Mouse (Mus musculus) brown adipose tissue, adult 24 weeks (tissue): ENCODE results near the gene Zfp384. TPM values are rescaled to one million over a fixed set of nuclear protein-coding genes. Genes with fewer than 3 reads are reported as not detected.

Experiments
- H3K27ac ChIP-seq: fragments of 200-500 bp; replicated peaks from 2 replicates; pipeline ENCODE4 v1.5.1; 2012; ENCODE audit warnings: low read depth, mild to moderate bottlenecking, low read length
- H3K4me1 ChIP-seq: fragments of 200-500 bp; 2 replicates; pipeline ENCODE4 v1.6.1; 2012; ENCODE audit warnings: low read length, mixed read lengths; ENCODE audit not compliant: control insufficient read depth, insufficient read depth, insufficient read length
- H3K4me3 ChIP-seq: fragments of 200-500 bp; 2 replicates; pipeline ENCODE4 v1.5.1; 2012; ENCODE audit warnings: low read depth, mild to moderate bottlenecking, low read length, moderate library complexity; ENCODE audit not compliant: insufficient read depth
- polyA plus RNA-seq: library from polyadenylated mRNA; stranded (reverse); fragments of >200 nt; gene quantifications from 2 replicates; pipeline ENCODE4 v1.2.4, GENCODE M21; 2012; ENCODE audit not compliant: missing spikeins, insufficient read depth, insufficient read length

Zfp384 gene
- polyA plus RNA-seq, 1 experiment: 25.6 TPM

GRCm38 (mm10) chr6:125084424-125084823 lies 75.5 kb downstream of the Zfp384 start:
- no peak overlapping the region for H3K4me3 ChIP-seq
- no peak overlapping the region for H3K27ac ChIP-seq
- H3K4me1 ChIP-seq: peaks cover 4% of the 10 kb centered on the region

Other genes starting within 250 kb of the Zfp384 start
- 0.63 TPM in 1 of 2 replicates, not detected in the other for gene Eno2, start 239.5 kb upstream of the Zfp384 start, polyA plus RNA-seq
- not detected in 2 replicates for gene Lrrc23, start 229.4 kb upstream of the Zfp384 start, polyA plus RNA-seq
- 5.1 and 7.3 TPM in 2 replicates for gene Spsb2, start 200.5 kb upstream of the Zfp384 start, polyA plus RNA-seq
- gene Tpi1, start 194.8 kb upstream of the Zfp384 start, polyA plus RNA-seq: 519 and 573 TPM in 2 replicates
- 35.8 and 39.4 TPM in 2 replicates for gene Usp5, start 179.7 kb upstream of the Zfp384 start, polyA plus RNA-seq
- gene Cdca3, start 179.6 kb upstream of the Zfp384 start, polyA plus RNA-seq: 2.4 TPM in 1 of 2 replicates, not detected in the other
- not detected in 2 replicates for gene Gnb3, start 168.9 kb upstream of the Zfp384 start, polyA plus RNA-seq
- gene P3h3, start 151.4 kb upstream of the Zfp384 start, polyA plus RNA-seq: 2.7 and 3.8 TPM in 2 replicates
- 0.88 TPM in 1 of 2 replicates, not detected in the other for gene Gpr162, start 145.2 kb upstream of the Zfp384 start, polyA plus RNA-seq
- not detected in 2 replicates for gene Cd4, start 120.9 kb upstream of the Zfp384 start, polyA plus RNA-seq
- gene Lag3, start 97.4 kb upstream of the Zfp384 start, polyA plus RNA-seq: 12.2 and 15.1 TPM in 2 replicates
- 949 and 1,236 TPM in 2 replicates for gene Ptms, start 89.0 kb upstream of the Zfp384 start, polyA plus RNA-seq
- gene Mlf2, start 77.8 kb upstream of the Zfp384 start, polyA plus RNA-seq: 238 and 301 TPM in 2 replicates
- gene Cops7a, start 43.6 kb upstream of the Zfp384 start, polyA plus RNA-seq: 74.8 and 85.4 TPM in 2 replicates
- 0.54 TPM in 1 of 2 replicates, not detected in the other for gene Pianp, start 12.5 kb upstream of the Zfp384 start, polyA plus RNA-seq
- 32.1 and 34.0 TPM in 2 replicates for gene Ing4, start 30.6 kb downstream of the Zfp384 start, polyA plus RNA-seq
- gene Acrbp, start 40.5 kb downstream of the Zfp384 start, polyA plus RNA-seq: 5.1 and 5.5 TPM in 2 replicates
- gene Lpar5, start 58.8 kb downstream of the Zfp384 start, polyA plus RNA-seq: not detected in 2 replicates
- 73.3 and 90.8 TPM in 2 replicates for gene Chd4, start 86.8 kb downstream of the Zfp384 start, polyA plus RNA-seq
- 10.0 and 16.0 TPM in 2 replicates for gene Nop2, start 122.8 kb downstream of the Zfp384 start, polyA plus RNA-seq
- 2.9 and 3.2 TPM in 2 replicates for gene Iffo1, start 136.1 kb downstream of the Zfp384 start, polyA plus RNA-seq
- 1,014 and 1,139 TPM in 2 replicates for gene Gapdh, start 157.3 kb downstream of the Zfp384 start, polyA plus RNA-seq
- 7.5 and 9.2 TPM in 2 replicates for gene Ncapd2, start 182.6 kb downstream of the Zfp384 start, polyA plus RNA-seq
- gene Mrpl51, start 182.7 kb downstream of the Zfp384 start, polyA plus RNA-seq: 316 and 439 TPM in 2 replicates
- 5.4 and 7.7 TPM in 2 replicates for gene Vamp1, start 206.4 kb downstream of the Zfp384 start, polyA plus RNA-seq
- gene Tapbpl, start 222.7 kb downstream of the Zfp384 start, polyA plus RNA-seq: 16.1 and 24.1 TPM in 2 replicates
- not detected in 2 replicates for gene Cd27, start 227.9 kb downstream of the Zfp384 start, polyA plus RNA-seq